Mouse (Mus musculus) megakaryocyte, embryonic 14.5 days (primary cell): ENCODE results near the gene Cyp4f17.
"Not testable (repeated sequence)": the region's sequence is repeated elsewhere in the genome, so short reads cannot be mapped to it uniquely, and the experiment has no call there.

Experiments
- FLI1 ChIP-seq: IDR thresholded peaks from 2 replicates; pipeline ENCODE4 v1.6.1; 2012; ENCODE audit warnings: low read length, inconsistent platforms, mixed read lengths
- GATA1 ChIP-seq: IDR thresholded peaks from 3 replicates; pipeline ENCODE4 v1.6.1; 2012; ENCODE audit warnings: mixed read lengths, low read length, inconsistent platforms, borderline replicate concordance

GRCm38 (mm10) chr17:32544792-32545191, 38.9 kb downstream of the Cyp4f17 start:
- TF ChIP-seq GATA1, FLI1: not testable (repeated sequence)
